ENCODE assay signal across 13 mouse cellular contexts in the genomic region with DNA sequence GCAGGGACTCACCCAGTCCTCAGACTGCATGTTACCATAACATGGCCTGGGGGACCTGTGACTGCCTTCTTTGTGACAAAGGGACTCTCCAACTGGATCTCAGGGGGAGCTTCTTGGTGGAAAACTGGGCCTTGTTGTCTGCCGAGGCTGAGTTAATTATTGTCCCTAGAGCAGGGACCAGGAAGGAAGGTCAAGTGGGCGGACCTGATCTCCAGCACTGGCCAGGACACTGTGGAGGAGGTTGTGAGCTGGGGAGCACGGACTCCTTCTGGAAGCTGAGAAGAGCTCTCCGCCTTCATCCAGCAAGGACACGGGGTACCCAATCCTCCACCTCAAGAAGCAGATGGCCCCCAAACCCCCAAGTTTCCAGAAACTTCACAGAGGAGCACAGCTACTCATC. TPM values are rescaled to one million over a fixed set of nuclear protein-coding genes. Genes with fewer than 3 reads are reported as not detected.
DNase-seq lines count a peak whose midpoint lies in the region; ATAC-seq lines count a peak whose summit lies in the region.
"Had no signal": no experiment of that assay in that cellular context is flagged by ENCODE, and none has a peak within 500 bp of the region (broad histone marks: within the 10 kb centered on the region; RNA-seq: fewer than 3 reads in every experiment).

No protein-coding gene starts in this region.

- no peak overlapping the region for H3K4me2 ChIP-seq in kidney, embryonic 14.5 days (replicated peaks; ENCODE audit: low read depth, low read length)
- H3K4me2 ChIP-seq in liver, embryonic 11.5 days = no peak overlapping the region
- H3K4me2 ChIP-seq: heart, embryonic 12.5 days; hindbrain, embryonic 15.5 days; midbrain, embryonic 12.5 days had no signal

- H3K36me3 ChIP-seq in embryonic facial prominence, embryonic 10.5 days (replicated peaks) = no peaks in the 10 kb centered on the region
- H3K36me3 ChIP-seq in kidney, embryonic 14.5 days (ENCODE audit: control insufficient read depth, insufficient read depth, low read length) = no peaks in the 10 kb centered on the region
- H3K36me3 ChIP-seq in liver, embryonic 11.5 days (ENCODE audit: control insufficient read depth, insufficient read depth, low read length) = no peaks in the 10 kb centered on the region
- H3K36me3 ChIP-seq: heart, embryonic 12.5 days; hindbrain, embryonic 15.5 days; midbrain, embryonic 12.5 days had no signal

- no peak overlapping the region for H3K4me3 ChIP-seq in embryonic facial prominence, embryonic 10.5 days
- H3K4me3 ChIP-seq in kidney, embryonic 14.5 days (ENCODE audit: low read length) = no peak overlapping the region
- no peak overlapping the region for H3K4me3 ChIP-seq in liver, embryonic 11.5 days (ENCODE audit: low read depth, low read length)
- H3K4me3 ChIP-seq: heart, embryonic 12.5 days; hindbrain, embryonic 15.5 days; midbrain, embryonic 12.5 days had no signal

- peak; percentile 40; the same call in 1 of the 2 replicates for ATAC-seq in kidney, embryonic 14.5 days (ENCODE audit: low FRiP score, low TSS enrichment)
- ATAC-seq in liver, embryonic 11.5 days (replicated peaks; ENCODE audit: low FRiP score) = no peak
- ATAC-seq in erythroid progenitor cell, adult 5-6 weeks (replicated peaks; ENCODE audit: low FRiP score, poor library complexity, severe bottlenecking) = no peak

- peak overlapping the region; percentile 59 for H3K27ac ChIP-seq in embryonic facial prominence, embryonic 10.5 days (replicated peaks)
- H3K27ac ChIP-seq in kidney, embryonic 14.5 days (ENCODE audit: low read depth, low read length) = no peak overlapping the region
- no peak overlapping the region for H3K27ac ChIP-seq in liver, embryonic 11.5 days (ENCODE audit: low read depth, low read length)
- H3K27ac ChIP-seq: hindbrain, embryonic 15.5 days; midbrain, embryonic 12.5 days had no signal

- H3K9me3 ChIP-seq in embryonic facial prominence, embryonic 10.5 days = peaks cover 3% of the 10 kb centered on the region; the same call in 1 of the 2 replicates
- H3K9me3 ChIP-seq in kidney, embryonic 14.5 days (ENCODE audit: control insufficient read depth, low read length) = peaks cover 3% of the 10 kb centered on the region; the same call in 1 of the 2 replicates
- H3K9me3 ChIP-seq in liver, embryonic 11.5 days (ENCODE audit: control insufficient read depth, low read length) = no peaks in the 10 kb centered on the region
- H3K9me3 ChIP-seq: hindbrain, embryonic 15.5 days; midbrain, embryonic 12.5 days had no signal

- H3K9ac ChIP-seq in kidney, embryonic 14.5 days (ENCODE audit: low read depth, low read length) = no peak overlapping the region
- no peak overlapping the region for H3K9ac ChIP-seq in liver, embryonic 11.5 days (ENCODE audit: low read depth, low read length)
- H3K9ac ChIP-seq: heart, embryonic 12.5 days; hindbrain, embryonic 15.5 days; midbrain, embryonic 12.5 days had no signal

- peak; percentile 15 for DNase-seq in embryo, embryonic 10.5 days (ENCODE audit: low spot score)
- no peak for DNase-seq in embryo, embryonic 11 days
- no peak for DNase-seq in embryonic facial prominence, embryonic 10.5 days (ENCODE audit: low spot score)
- DNase-seq in liver, embryonic 11.5 days (ENCODE audit: low spot score) = peak; percentile 36
- no peak for DNase-seq in heart, postnatal 4 days
- DNase-seq in heart, adult 11 months = no peak
- DNase-seq: cerebellum, adult 18-20 months; lung, postnatal 10 days had no signal

- 51% methylated on average over 5 of the region's 5 CpGs for WGBS in embryonic facial prominence, embryonic 10.5 days
- WGBS in kidney, embryonic 14.5 days = 24% methylated on average over 5 of the region's 5 CpGs
- WGBS in liver, embryonic 11.5 days = 51% methylated on average over 5 of the region's 5 CpGs

- H3K4me1 ChIP-seq in embryonic facial prominence, embryonic 10.5 days = peaks cover 49% of the 10 kb centered on the region
- peaks cover 32% of the 10 kb centered on the region for H3K4me1 ChIP-seq in kidney, embryonic 14.5 days (ENCODE audit: control insufficient read depth, insufficient read depth, low read length)
- H3K4me1 ChIP-seq in liver, embryonic 11.5 days (replicated peaks; ENCODE audit: control insufficient read depth, insufficient read depth, low read length) = peaks cover 4% of the 10 kb centered on the region; the same call in 1 of the 2 replicates
- H3K4me1 ChIP-seq: heart, embryonic 12.5 days had no signal

- peaks cover 26% of the 10 kb centered on the region for H3K27me3 ChIP-seq in embryonic facial prominence, embryonic 10.5 days (replicated peaks; ENCODE audit: low read depth, poor library complexity, severe bottlenecking)
- no peaks in the 10 kb centered on the region; the same call in 1 of the 2 replicates for H3K27me3 ChIP-seq in kidney, embryonic 14.5 days (ENCODE audit: control insufficient read depth, insufficient read depth, low read length)
- 0 out of 2 replicates have a peak, but pooled peaks cover 2% of the 10 kb centered on the region for H3K27me3 ChIP-seq in liver, embryonic 11.5 days (replicated peaks; ENCODE audit: control insufficient read depth, insufficient read depth, low read length)
- H3K27me3 ChIP-seq: hindbrain, embryonic 15.5 days had no signal

RNA-seq across cellular contexts. Expression of gene Shisal1, which starts 36.7 kb away (rescaled TPM):
- polyA plus RNA-seq in embryonic facial prominence, embryonic 10.5 days (2016; fragmentation: Nextera tagmentation; extraction: Ambion mirVana) = 1.9 and 2.2 TPM in 2 replicates
- 1.5 and 2.1 TPM in 2 replicates for polyA plus RNA-seq in kidney, embryonic 14.5 days (2014; fragmentation: Nextera tagmentation; extraction: Ambion mirVana)
- polyA plus RNA-seq in liver, embryonic 11.5 days (2014; fragmentation: Nextera tagmentation; extraction: Ambion mirVana) = 0.25 and 0.51 TPM in 2 replicates
- total RNA-seq in heart, postnatal 4 days (2021) = 1 to 10 TPM; 2.3 to 3.2 TPM
- not detected in 2 replicates for total RNA-seq in erythroid progenitor cell, adult 5-6 weeks (2015; ENCODE audit: low replicate concordance)
- total RNA-seq in erythroid progenitor cell, adult 5-6 weeks (2017; ENCODE audit: low replicate concordance) = not detected in 2 replicates

Comparison
In these comparisons a context has a peak if more than half of its experiments do, and no peak if none do; other contexts are left out.
1. DNase-seq: peak in embryo, embryonic 10.5 days (single experiment) and liver, embryonic 11.5 days (single experiment); none in embryo, embryonic 11 days (single experiment), embryonic facial prominence, embryonic 10.5 days (single experiment), heart, postnatal 4 days (single experiment) and heart, adult 11 months (single experiment).